Mouse (Mus musculus) kidney, adult 2 months (tissue): ENCODE data around the gene Olfr827. TPM values are rescaled to one million over a fixed set of nuclear protein-coding genes. Genes with fewer than 3 reads are reported as not detected.

Source experiments
- DNase-seq: peaks from one replicate; pipeline ENCODE4 v3.0.0; 2021
- H3K27ac ChIP-seq: fragments of 200-500 bp; 2 replicates; pipeline ENCODE4 v1.5.1; 2012; ENCODE audit warnings: low read depth, low read length, control low read depth, inconsistent platforms; ENCODE audit not compliant: insufficient read depth
- H3K27me3 ChIP-seq: fragments of 200-500 bp; replicated peaks from 2 replicates; pipeline ENCODE4 v1.6.1; 2012; ENCODE audit warnings: mild to moderate bottlenecking, moderate library complexity, low read length, inconsistent platforms; ENCODE audit not compliant: control insufficient read depth, insufficient read depth
- H3K36me3 ChIP-seq: fragments of 200-500 bp; 2 replicates; pipeline ENCODE4 v1.6.1; 2012; ENCODE audit warnings: mild to moderate bottlenecking, moderate library complexity, low read length, inconsistent platforms; ENCODE audit not compliant: control insufficient read depth, insufficient read depth
- H3K4me1 ChIP-seq: fragments of 200-500 bp; 2 replicates; pipeline ENCODE4 v1.6.1; 2011; ENCODE audit warnings: low read length; ENCODE audit not compliant: control insufficient read depth, insufficient read depth
- H3K4me3 ChIP-seq: fragments of 200-500 bp; 2 replicates; pipeline ENCODE4 v1.5.1; 2011; ENCODE audit warnings: mild to moderate bottlenecking, low read depth, low read length, control low read depth; ENCODE audit not compliant: insufficient read depth
- CTCF ChIP-seq: fragments of 200-500 bp; conservative IDR thresholded peaks from 2 replicates; pipeline ENCODE4 v1.5.1; 2011; ENCODE audit warnings: low read depth, mild to moderate bottlenecking, control low read depth, low read length, moderate library complexity, mixed read lengths; ENCODE audit not compliant: insufficient read depth, insufficient read length
- POLR2A ChIP-seq: fragments of 200-500 bp; IDR thresholded peaks from one replicate; pipeline ENCODE4 v1.6.1; 2011; ENCODE audit warnings: low read depth, low read length, control low read depth
- WGBS: fragments of 180-500 bp; shearing (Covaris S2); methylation state at CpG from one replicate; pipeline ENCODE4 v1.1.7; 2018; 5-methylcytosine and 5-hydroxymethylcytosine counted together
- polyA plus RNA-seq: library from polyadenylated mRNA; depleted of rRNA; stranded (reverse); fragments of >200 nt; gene quantifications from 2 replicates; pipeline ENCODE4 v1.2.3, GENCODE M21; 2012; rRNA removed

Olfr827 gene
- polyA plus RNA-seq, 1 experiment, result not detected

DNA sequence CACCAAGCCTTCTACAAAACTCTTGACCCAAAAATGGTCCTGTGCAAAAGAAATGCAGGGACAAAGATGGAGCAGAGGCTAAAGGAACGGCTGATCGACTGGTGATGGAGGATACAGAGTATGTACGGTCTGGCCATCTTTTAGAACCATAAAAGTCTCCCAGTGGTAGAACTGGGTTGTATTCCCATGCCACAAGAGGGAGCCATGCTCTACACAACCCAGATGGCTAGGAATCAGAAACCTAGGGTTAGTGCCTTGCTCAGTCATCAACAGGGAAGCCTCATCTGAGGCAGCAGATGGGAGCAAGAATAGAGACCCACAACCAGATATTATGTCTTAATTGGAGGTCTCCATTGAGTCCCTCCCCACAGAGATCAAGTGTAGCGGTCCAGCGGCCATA lies 15.4 kb upstream of the Olfr827 start:
- no peak for TF ChIP-seq POLR2A
- TF ChIP-seq CTCF, result no peak
- DNase-seq, result no peak
- 82% methylated on average over 5 of the region's 5 CpGs for WGBS
- Histone ChIP-seq H3K27ac (no peak overlapping the region), H3K4me1 (no peaks in the 10 kb centered on the region), H3K4me3 (no peak overlapping the region), H3K36me3 (no peaks in the 10 kb centered on the region), H3K27me3 (no peaks in the 10 kb centered on the region)

DNA sequence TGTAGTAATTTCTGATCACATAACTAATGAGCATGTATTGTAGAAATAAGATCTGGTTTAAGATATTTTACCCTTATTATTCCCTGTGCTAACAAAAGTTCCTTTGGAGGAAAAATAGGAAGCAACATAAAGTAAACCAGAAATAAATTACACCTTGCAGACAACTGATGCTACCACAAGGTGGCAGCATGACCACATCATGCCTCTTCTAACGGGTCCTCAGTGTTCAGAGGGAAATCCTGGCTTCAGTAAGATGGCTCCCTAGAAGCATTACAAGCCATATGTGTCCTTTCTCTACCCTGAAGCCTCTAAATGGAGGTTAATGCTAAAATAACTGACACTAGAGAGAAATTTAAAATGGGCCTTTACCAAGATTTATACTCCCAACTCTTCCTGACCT lies 14.0 kb upstream of the Olfr827 start:
- TF ChIP-seq POLR2A (no peak), CTCF (peak; percentile 71)
- H3K4me3 ChIP-seq, result no peak overlapping the region
- 0% methylated on average over 1 of the region's 1 CpGs for WGBS

DNA sequence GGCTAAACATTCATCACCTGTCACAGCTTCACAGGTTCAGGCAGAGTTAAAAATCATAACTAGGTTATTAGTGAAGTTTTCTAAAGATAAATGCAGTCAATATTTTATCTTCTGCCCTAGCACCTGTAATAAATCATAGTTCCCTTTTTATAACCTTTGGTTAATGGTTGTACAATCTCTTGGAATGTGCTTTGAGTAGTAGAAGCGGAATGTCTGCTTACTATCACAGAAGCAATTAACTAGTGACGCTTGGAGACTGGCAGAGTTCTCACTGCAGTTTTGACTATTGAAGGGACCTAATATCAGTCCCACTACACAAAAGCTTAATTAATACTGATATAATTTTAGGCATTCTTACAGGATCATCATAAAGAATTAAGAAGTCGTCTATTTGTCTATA lies 10.8 kb upstream of the Olfr827 start:
- Histone ChIP-seq H3K4me1 (no peaks in the 10 kb centered on the region), H3K27ac (no peak overlapping the region), H3K36me3 (no peaks in the 10 kb centered on the region), H3K27me3 (no peaks in the 10 kb centered on the region), H3K4me3 (no peak overlapping the region)
- DNase-seq, result no peak
- TF ChIP-seq POLR2A, result no peak
- no peak for TF ChIP-seq CTCF
- WGBS, result 57% methylated on average over 3 of the region's 3 CpGs

More for the DNA sequence above, 14.0 kb upstream of the Olfr827 start:
- no peaks in the 10 kb centered on the region for H3K36me3 ChIP-seq
- H3K27ac ChIP-seq, result no peak overlapping the region
- peak; percentile 23 for DNase-seq
- H3K27me3 ChIP-seq, result no peaks in the 10 kb centered on the region
- H3K4me1 ChIP-seq, result no peaks in the 10 kb centered on the region

DNA sequence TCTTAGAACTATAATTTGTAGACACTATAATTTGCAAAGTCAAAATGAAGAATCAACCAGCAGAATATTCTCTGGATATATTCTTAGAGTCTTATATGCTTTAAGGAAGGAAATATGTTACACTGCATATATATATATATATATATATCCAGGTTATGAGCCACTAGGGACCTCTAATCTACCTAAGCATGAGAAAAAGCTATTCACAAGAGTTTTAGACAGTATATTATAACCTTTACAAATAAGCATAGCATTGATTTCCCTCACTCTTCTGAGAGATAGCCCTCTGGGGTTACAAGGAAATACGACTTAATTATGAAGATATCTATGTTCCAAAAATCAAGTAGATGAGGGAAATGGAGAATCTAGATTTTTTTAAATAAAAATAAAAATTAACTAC lies 30.1 kb downstream of the Olfr827 start, which contains the start of gene Olfr826:
Gene Olfr826 (minus strand): TSS at position 101 of the 400 bp plus-strand sequence.
- H3K27ac ChIP-seq, result no peak within 1 kb of the TSS
- H3K36me3 ChIP-seq, result no peaks in the 10 kb centered on the region
- no peaks in the 10 kb centered on the region for H3K27me3 ChIP-seq
- no peak within 1 kb of the TSS for H3K4me3 ChIP-seq
- H3K4me1 ChIP-seq, result no peaks in the 10 kb centered on the region
- 55% methylated on average over 1 of the region's 1 CpGs for WGBS
- no peak for DNase-seq
- TF ChIP-seq CTCF, result no peak
- TF ChIP-seq POLR2A, result no peak

DNA sequence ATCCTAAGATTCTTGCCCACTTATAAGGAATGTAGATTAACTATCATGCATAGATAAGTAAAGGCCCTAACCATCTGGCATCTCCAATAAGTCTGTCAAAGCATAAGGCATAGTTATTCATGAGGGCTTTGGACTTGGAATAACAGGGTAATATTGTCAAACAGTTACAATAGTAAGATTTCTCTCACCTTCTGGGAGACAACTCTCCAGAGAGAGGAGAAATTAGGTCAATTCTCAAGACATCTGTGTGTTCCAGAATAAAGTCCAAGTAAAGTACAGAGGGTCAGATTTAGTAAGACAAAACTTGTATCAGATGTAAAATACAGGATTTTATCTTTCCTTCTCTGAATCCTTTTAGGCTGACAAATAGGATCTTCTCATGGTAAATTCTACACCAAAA lies 47.5 kb downstream of the Olfr827 start, which contains the start of gene Olfr825:
Gene Olfr825 (minus strand): TSS at position 101 of the 400 bp plus-strand sequence.
- Histone ChIP-seq H3K4me1 (no peaks in the 10 kb centered on the region), H3K4me3 (no peak within 1 kb of the TSS), H3K36me3 (no peaks in the 10 kb centered on the region), H3K27me3 (no peaks in the 10 kb centered on the region), H3K27ac (no peak within 1 kb of the TSS)
- no peak for DNase-seq
- no peak for TF ChIP-seq POLR2A
- no peak for TF ChIP-seq CTCF

DNA sequence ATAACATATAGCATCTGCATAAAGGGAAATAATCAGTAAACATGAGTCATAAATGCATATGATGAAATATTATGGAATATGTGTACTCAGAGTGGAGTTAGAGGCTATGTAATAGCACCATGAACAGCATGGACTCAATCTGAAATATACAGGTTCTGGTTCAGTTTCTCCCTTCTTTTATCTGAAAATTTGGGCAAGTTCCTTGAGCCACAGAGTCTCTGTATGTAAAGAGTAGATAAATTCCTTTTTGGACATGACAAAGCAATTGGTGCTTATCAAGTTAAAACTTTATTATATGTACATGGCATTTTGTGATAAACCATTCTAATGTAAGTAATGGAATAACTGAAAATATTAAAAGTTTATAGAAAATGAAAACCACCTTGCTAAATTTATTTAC lies 49.0 kb downstream of the Olfr827 start:
- H3K4me3 ChIP-seq, result no peak overlapping the region
- H3K27ac ChIP-seq, result no peak overlapping the region
- H3K4me1 ChIP-seq, result no peaks in the 10 kb centered on the region
- no peak for DNase-seq
- TF ChIP-seq POLR2A, result no peak
- no peak for TF ChIP-seq CTCF
- no peaks in the 10 kb centered on the region for H3K36me3 ChIP-seq
- H3K27me3 ChIP-seq, result no peaks in the 10 kb centered on the region

Other genes with a start within 250 kb of the Olfr827 start
- gene Olfr819, start 247.1 kb downstream of the Olfr827 start, polyA plus RNA-seq, result not detected in 2 replicates
- gene Olfr247, start 238.3 kb downstream of the Olfr827 start, polyA plus RNA-seq, result not detected in 2 replicates
- gene Gm10310, start 229.3 kb downstream of the Olfr827 start, polyA plus RNA-seq, result not detected in 2 replicates
- not detected in 2 replicates for gene Olfr820, start 201.8 kb downstream of the Olfr827 start, polyA plus RNA-seq
- not detected in 2 replicates for gene Olfr821, start 184.1 kb downstream of the Olfr827 start, polyA plus RNA-seq
- gene Olfr822, start 143.2 kb downstream of the Olfr827 start, polyA plus RNA-seq, result not detected in 2 replicates
- gene Olfr823, start 99.0 kb downstream of the Olfr827 start, polyA plus RNA-seq, result not detected in 2 replicates
- gene Olfr824, start 84.4 kb downstream of the Olfr827 start, polyA plus RNA-seq, result not detected in 2 replicates
- gene Olfr825, start 47.6 kb downstream of the Olfr827 start, polyA plus RNA-seq, result not detected in 2 replicates
- not detected in 2 replicates for gene Olfr826, start 30.2 kb downstream of the Olfr827 start, polyA plus RNA-seq
- gene Neurod4, start 65.8 kb upstream of the Olfr827 start, polyA plus RNA-seq, result not detected in 2 replicates
- 0.72 TPM in 1 of 2 replicates, not detected in the other for gene Tespa1, start 108.5 kb upstream of the Olfr827 start, polyA plus RNA-seq
- not detected in 2 replicates for gene Vmn2r84, start 179.9 kb upstream of the Olfr827 start, polyA plus RNA-seq
- gene Vmn2r85, start 215.3 kb upstream of the Olfr827 start, polyA plus RNA-seq, result not detected in 2 replicates
- gene Vmn2r86, start 241.6 kb upstream of the Olfr827 start, polyA plus RNA-seq, result not detected in 2 replicates